Mouse (Mus musculus) heart, embryonic 11.5 days (tissue): ENCODE results near the gene Unc13a. TPM values are rescaled to one million over a fixed set of nuclear protein-coding genes. Genes with fewer than 3 reads are reported as not detected.

Experiments used
- microRNA-seq: library from miRNA; unstranded; fragments of <30 nt; microRNA quantifications from one replicate; pipeline ENCODE4, GENCODE M21; 2016; ENCODE audit warnings: borderline number of aligned reads
- polyA plus RNA-seq: library from polyadenylated mRNA; unstranded; fragments of >200 nt; fragmentation: Nextera tagmentation; extraction: Ambion mirVana; gene quantifications from 2 replicates; pipeline ENCODE4 v1.2.1, GENCODE M21; 2014

Gene Unc13a
- polyA plus RNA-seq, 1 experiment from 2014 or later, result 0.63 TPM

Small RNA genes lying within 50 kb of the gene (microRNA-seq; reads per million reads assigned to microRNA genes)
- gene Mir6769b, result not detected

Other genes with a start within 250 kb of the Unc13a start
- 17.0 and 20.4 TPM in 2 replicates for gene Abhd8, start 208.1 kb downstream of the Unc13a start, polyA plus RNA-seq
- 163 and 169 TPM in 2 replicates for gene Mrpl34, start 206.8 kb downstream of the Unc13a start, polyA plus RNA-seq
- 95.9 and 102 TPM in 2 replicates for gene Dda1, start 202.6 kb downstream of the Unc13a start, polyA plus RNA-seq
- 0.90 and 1.4 TPM in 2 replicates for gene Ano8, start 185.8 kb downstream of the Unc13a start, polyA plus RNA-seq
- 4.8 and 5.3 TPM in 2 replicates for gene Gtpbp3, start 183.7 kb downstream of the Unc13a start, polyA plus RNA-seq
- 148 and 170 TPM in 2 replicates for gene Plvap, start 160.0 kb downstream of the Unc13a start, polyA plus RNA-seq
- gene Ccdc194, start 146.0 kb downstream of the Unc13a start, polyA plus RNA-seq, result 0.55 and 1.3 TPM in 2 replicates
- gene Bst2, start 134.3 kb downstream of the Unc13a start, polyA plus RNA-seq, result 4.2 and 17.4 TPM in 2 replicates
- gene Mvb12a, start 128.8 kb downstream of the Unc13a start, polyA plus RNA-seq, result 59.7 and 63.3 TPM in 2 replicates
- gene Tmem221, start 112.9 kb downstream of the Unc13a start, polyA plus RNA-seq, result 0.21 and 0.35 TPM in 2 replicates
- gene Nxnl1, start 105.2 kb downstream of the Unc13a start, polyA plus RNA-seq, result not detected in 2 replicates
- gene Slc27a1, start 102.9 kb downstream of the Unc13a start, polyA plus RNA-seq, result 9.2 and 10.8 TPM in 2 replicates
- gene Pgls, start 79.6 kb downstream of the Unc13a start, polyA plus RNA-seq, result 184 and 194 TPM in 2 replicates
- 1.9 and 2.0 TPM in 2 replicates for gene Fam129c, start 74.1 kb downstream of the Unc13a start, polyA plus RNA-seq
- 47.8 and 55.6 TPM in 2 replicates for gene Colgalt1, start 60.8 kb downstream of the Unc13a start, polyA plus RNA-seq
- gene Jak3, start 4.5 kb upstream of the Unc13a start, polyA plus RNA-seq, result 4.9 and 5.3 TPM in 2 replicates
- gene Insl3, start 17.5 kb upstream of the Unc13a start, polyA plus RNA-seq, result 0.61 and 0.89 TPM in 2 replicates
- 1.4 and 1.8 TPM in 2 replicates for gene B3gnt3, start 30.0 kb upstream of the Unc13a start, polyA plus RNA-seq
- 0.83 and 1.2 TPM in 2 replicates for gene Fcho1, start 54.0 kb upstream of the Unc13a start, polyA plus RNA-seq
- 5.6 and 5.9 TPM in 2 replicates for gene Zfp709, start 210.3 kb upstream of the Unc13a start, polyA plus RNA-seq
- gene Zfp882, start 236.9 kb upstream of the Unc13a start, polyA plus RNA-seq, result 2.4 and 3.1 TPM in 2 replicates
- 34.4 and 36.4 TPM in 2 replicates for gene Zfp617, start 236.9 kb upstream of the Unc13a start, polyA plus RNA-seq